Mouse (Mus musculus) MEL (cell line): ENCODE results near the gene Gm12569. TPM values are rescaled to one million over a fixed set of nuclear protein-coding genes. Genes with fewer than 3 reads are reported as not detected.

Experiments used
- DNase-seq: peaks from one replicate; pipeline ENCODE4 v3.0.0; 2011; ENCODE audit warnings: low read depth, low spot score
- H3K27ac ChIP-seq: 2 replicates; pipeline ENCODE4 v1.5.1; 2012; ENCODE audit warnings: low read depth, mild to moderate bottlenecking, control low read depth, low read length, moderate library complexity; ENCODE audit not compliant: control insufficient read depth
- H3K27me3 ChIP-seq, 2 experiments: fragments of 150-350 bp in 1 of 2; sonication (generic) in 1 of 2; 2 replicates each; pipeline ENCODE4 v1.6.1; 2012; ENCODE audit warnings: low read length in 2 of 2, mild to moderate bottlenecking in 2 of 2, improper control_type of control experiment in 1 of 2, moderate library complexity in 1 of 2; ENCODE audit not compliant: insufficient read depth in 2 of 2, control insufficient read depth in 1 of 2
- H3K36me3 ChIP-seq, 2 experiments: 2 replicates each; pipeline ENCODE4 v1.6.1; 2012 to 2014; ENCODE audit warnings: low read length in 2 of 2, improper control_type of control experiment in 1 of 2, inconsistent platforms in 1 of 2, mild to moderate bottlenecking in 1 of 2; ENCODE audit not compliant: insufficient read depth in 2 of 2, control insufficient read depth in 1 of 2
- H3K4me1 ChIP-seq, 2 experiments: fragments of 150-350 bp in 1 of 2; sonication (generic) in 1 of 2; 2 replicates each; pipeline ENCODE4 v1.6.1; 2012; ENCODE audit warnings: low read length in 2 of 2, improper control_type of control experiment in 1 of 2, mild to moderate bottlenecking in 1 of 2; ENCODE audit not compliant: insufficient read depth in 2 of 2, control insufficient read depth in 1 of 2
- H3K4me3 ChIP-seq, 2 experiments: fragments of 150-350 bp in 1 of 2; sonication (generic) in 1 of 2; 2 replicates each; pipeline ENCODE4 v1.5.1; 2012; ENCODE audit warnings: low read depth in 2 of 2, low read length in 2 of 2, mild to moderate bottlenecking in 2 of 2, moderate library complexity in 2 of 2, control low read depth in 1 of 2, improper control_type of control experiment in 1 of 2; ENCODE audit not compliant: control insufficient read depth in 1 of 2, insufficient read depth in 1 of 2
- H3K79me2 ChIP-seq: 2 replicates; pipeline ENCODE4 v1.6.1; 2012; ENCODE audit warnings: mild to moderate bottlenecking, low read length, moderate library complexity; ENCODE audit not compliant: control insufficient read depth, poor library complexity, insufficient read depth
- H3K9ac ChIP-seq: 2 replicates; pipeline ENCODE4 v1.6.1; 2012; ENCODE audit warnings: low read depth, mild to moderate bottlenecking, control low read depth, low read length, moderate library complexity; ENCODE audit not compliant: control insufficient read depth, poor library complexity, severe bottlenecking
- H3K9me3 ChIP-seq: fragments of 150-350 bp; sonication (generic); replicated peaks from 2 replicates; pipeline ENCODE4 v1.6.1; 2012; ENCODE audit warnings: mild to moderate bottlenecking, low read length, improper control_type of control experiment, moderate library complexity; ENCODE audit not compliant: insufficient read depth
- MXI1 ChIP-seq: IDR thresholded peaks from 2 replicates; pipeline ENCODE4 v1.6.1; 2011; ENCODE audit warnings: mild to moderate bottlenecking, low read depth, low read length, improper control_type of control experiment
- MYC ChIP-seq: IDR thresholded peaks from 2 replicates; pipeline ENCODE4 v1.6.1; 2011; ENCODE audit warnings: low read depth, mild to moderate bottlenecking, low read length, improper control_type of control experiment, moderate library complexity
- NELFE ChIP-seq: IDR thresholded peaks from 2 replicates; pipeline ENCODE4 v1.6.1; 2011; ENCODE audit warnings: low read depth, low read length, improper control_type of control experiment
- NRF1 ChIP-seq: IDR thresholded peaks from 2 replicates; pipeline ENCODE4 v1.6.1; 2014; ENCODE audit warnings: low read depth, mild to moderate bottlenecking, inconsistent platforms, low read length, improper control_type of control experiment, moderate library complexity; ENCODE audit not compliant: poor library complexity, insufficient read depth, severe bottlenecking
- POLR2A ChIP-seq, 2 experiments: IDR thresholded peaks; 2 replicates each; pipeline ENCODE4 v1.6.1; 2011 to 2012; ENCODE audit warnings: low read length in 2 of 2, mild to moderate bottlenecking in 2 of 2, control low read depth in 1 of 2, improper control_type of control experiment in 1 of 2, low read depth in 1 of 2, moderate library complexity in 1 of 2; ENCODE audit not compliant: control insufficient read depth in 1 of 2, insufficient read depth in 1 of 2, poor library complexity in 1 of 2
- POLR2AphosphoS5 ChIP-seq: IDR thresholded peaks from 2 replicates; pipeline ENCODE4 v1.6.1; 2012; ENCODE audit warnings: low read depth, borderline replicate concordance, mild to moderate bottlenecking, inconsistent platforms, low read length, moderate library complexity, mixed read lengths
- SIN3A ChIP-seq: IDR thresholded peaks from 2 replicates; pipeline ENCODE4 v1.6.1; 2012; ENCODE audit warnings: low read length, improper control_type of control experiment, inconsistent platforms
- polyA plus RNA-seq, 2 experiments: library from polyadenylated mRNA; stranded (reverse) in 1 of 2; unstranded in 1 of 2; fragments of >175 nt in 1 of 2; fragments of >200 nt in 1 of 2; gene quantifications; 2 replicates each; pipeline versions ENCODE4 v1.2.1 to v1.2.4; 2012; ENCODE audit warnings: low replicate concordance in 2 of 2, low read depth in 1 of 2; ENCODE audit not compliant: insufficient read length in 2 of 2, insufficient read depth in 1 of 2, missing spikeins in 1 of 2
- total RNA-seq: library from RNA; depleted of rRNA; stranded (reverse); fragments of 300-350 nt; gene quantifications from 2 replicates; pipeline ENCODE4 v1.2.3, GENCODE M21; 2012; rRNA removed

The Gm12569 gene
- total and polyA plus RNA-seq, 3 experiments, result not detected

DNA sequence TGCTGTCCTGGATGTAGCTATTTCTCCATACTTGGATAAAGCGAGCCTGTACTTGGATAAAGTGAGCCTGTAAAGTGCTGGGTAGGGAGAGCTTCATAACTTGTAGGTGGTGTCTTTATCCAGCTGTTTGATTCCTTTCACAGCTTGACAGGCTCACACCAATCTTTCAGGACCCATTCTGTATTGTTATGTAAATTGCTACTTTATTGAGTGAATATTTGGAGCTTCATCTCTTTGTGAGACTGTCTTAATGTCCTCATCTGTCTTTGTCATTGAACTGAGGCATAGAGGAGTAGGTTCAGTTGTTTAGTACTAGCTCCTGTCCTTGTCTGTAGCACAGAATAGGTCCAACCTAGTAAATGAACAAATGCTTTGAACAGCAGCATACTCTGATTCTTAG is 54.1 kb downstream of the Gm12569 start:
- no peak overlapping the region for H3K27ac ChIP-seq
- no peaks in the 10 kb centered on the region for H3K9me3 ChIP-seq
- peaks cover 3% of the 10 kb centered on the region; the same call in 1 of the 2 replicates for H3K79me2 ChIP-seq
- DNase-seq, result no peak
- H3K4me1 ChIP-seq, result no peaks in the 10 kb centered on the region
- peaks cover 6 to 76% of the 10 kb centered on the region in 2 experiments for H3K36me3 ChIP-seq
- H3K4me3 ChIP-seq, result no peak overlapping the region
- no peak for TF ChIP-seq SIN3A
- no peak for TF ChIP-seq NELFE
- TF ChIP-seq MYC, result no peak
- no peak for TF ChIP-seq POLR2A (IDR thresholded peaks at IDR 0.05; ENCODE audit: control insufficient read depth in 1 of 2, insufficient read depth in 1 of 2, low read depth in 1 of 2, low read length in 2 of 2, poor library complexity in 1 of 2)
- no peak for TF ChIP-seq MXI1
- no peak for TF ChIP-seq NRF1
- no peak for TF ChIP-seq POLR2AphosphoS5
- no peaks in the 10 kb centered on the region for H3K27me3 ChIP-seq
- no peak overlapping the region for H3K9ac ChIP-seq

Other genes with a start within 250 kb of the Gm12569 start
- not detected in 2 replicates for gene Olfr1377, start 238.5 kb upstream of the Gm12569 start, total RNA-seq
- not detected for gene Olfr1377, start 238.5 kb upstream of the Gm12569 start, polyA plus RNA-seq
- not detected in 2 replicates for gene Olfr51, start 216.9 kb upstream of the Gm12569 start, total RNA-seq
- not detected for gene Olfr51, start 216.9 kb upstream of the Gm12569 start, polyA plus RNA-seq
- not detected in 2 replicates for gene Olfr54, start 206.2 kb upstream of the Gm12569 start, total RNA-seq
- gene Olfr54, start 206.2 kb upstream of the Gm12569 start, polyA plus RNA-seq, result not detected
- gene Olfr1375, start 172.4 kb upstream of the Gm12569 start, total RNA-seq, result not detected in 2 replicates
- not detected for gene Olfr1375, start 172.4 kb upstream of the Gm12569 start, polyA plus RNA-seq
- gene Zfp354a, start 161.2 kb upstream of the Gm12569 start, total RNA-seq, result not detected in 2 replicates
- not detected for gene Zfp354a, start 161.2 kb upstream of the Gm12569 start, polyA plus RNA-seq
- gene Clk4, start 41.3 kb downstream of the Gm12569 start, total RNA-seq, result 47.1 and 61.0 TPM in 2 replicates
- 100 to 1,000 TPM in 1 of 2 experiments, 10 to 100 TPM in 1; 47.9 to 244 TPM for gene Clk4, start 41.3 kb downstream of the Gm12569 start, polyA plus RNA-seq
- gene BC049762, start 42.6 kb downstream of the Gm12569 start, total RNA-seq, result not detected in 2 replicates
- gene BC049762, start 42.6 kb downstream of the Gm12569 start, polyA plus RNA-seq, result under 1 TPM in 1 of 2 experiments, not detected in 1; 0.11 TPM
- under 0.01 and 0.03 TPM in 2 replicates for gene Col23a1, start 69.4 kb downstream of the Gm12569 start, total RNA-seq
- under 1 TPM in 1 of 2 experiments, not detected in 1; 0.03 TPM for gene Col23a1, start 69.4 kb downstream of the Gm12569 start, polyA plus RNA-seq